Mouse (Mus musculus) testis, adult 2 months (tissue): ENCODE measurements around the gene Mpped2. TPM values are rescaled to one million over a fixed set of nuclear protein-coding genes. Genes with fewer than 3 reads are reported as not detected.

Experiments
- H3K27ac ChIP-seq: fragments of 200-500 bp; 2 replicates; pipeline ENCODE4 v1.5.1; 2012; ENCODE audit warnings: low read depth, low read length; ENCODE audit not compliant: control insufficient read depth, insufficient read depth
- H3K27me3 ChIP-seq: fragments of 200-500 bp; 2 replicates; pipeline ENCODE4 v1.6.1; 2012; ENCODE audit warnings: mild to moderate bottlenecking, low read length, moderate library complexity; ENCODE audit not compliant: control insufficient read depth, insufficient read depth
- H3K36me3 ChIP-seq: fragments of 200-500 bp; 2 replicates; pipeline ENCODE4 v1.6.1; 2012; ENCODE audit warnings: mild to moderate bottlenecking, low read length; ENCODE audit not compliant: control insufficient read depth, insufficient read depth
- H3K4me1 ChIP-seq: fragments of 200-500 bp; 2 replicates; pipeline ENCODE4 v1.6.1; 2012; ENCODE audit warnings: low read length; ENCODE audit not compliant: control insufficient read depth, insufficient read depth
- H3K4me3 ChIP-seq: fragments of 200-500 bp; 2 replicates; pipeline ENCODE4 v1.5.1; 2012; ENCODE audit warnings: low read depth, mild to moderate bottlenecking, low read length, moderate library complexity, mixed read lengths; ENCODE audit not compliant: control insufficient read depth
- CTCF ChIP-seq: fragments of 200-500 bp; IDR thresholded peaks from 2 replicates; pipeline ENCODE4 v1.5.1; 2012; ENCODE audit warnings: low read depth, mild to moderate bottlenecking, inconsistent platforms, low read length, moderate library complexity; ENCODE audit not compliant: control insufficient read depth, insufficient read depth, insufficient replicate concordance
- POLR2A ChIP-seq: fragments of 200-500 bp; IDR thresholded peaks from 2 replicates; pipeline ENCODE4 v1.6.1; 2012; ENCODE audit warnings: low read depth, mild to moderate bottlenecking, inconsistent platforms, low read length, moderate library complexity; ENCODE audit not compliant: control insufficient read depth
- polyA plus RNA-seq: library from polyadenylated mRNA; depleted of rRNA; stranded (reverse); fragments of >200 nt; gene quantifications from 2 replicates; pipeline ENCODE4 v1.2.3, GENCODE M21; 2012; rRNA removed

The Mpped2 gene
- polyA plus RNA-seq: 0.61 and 0.88 TPM in 2 replicates

DNA sequence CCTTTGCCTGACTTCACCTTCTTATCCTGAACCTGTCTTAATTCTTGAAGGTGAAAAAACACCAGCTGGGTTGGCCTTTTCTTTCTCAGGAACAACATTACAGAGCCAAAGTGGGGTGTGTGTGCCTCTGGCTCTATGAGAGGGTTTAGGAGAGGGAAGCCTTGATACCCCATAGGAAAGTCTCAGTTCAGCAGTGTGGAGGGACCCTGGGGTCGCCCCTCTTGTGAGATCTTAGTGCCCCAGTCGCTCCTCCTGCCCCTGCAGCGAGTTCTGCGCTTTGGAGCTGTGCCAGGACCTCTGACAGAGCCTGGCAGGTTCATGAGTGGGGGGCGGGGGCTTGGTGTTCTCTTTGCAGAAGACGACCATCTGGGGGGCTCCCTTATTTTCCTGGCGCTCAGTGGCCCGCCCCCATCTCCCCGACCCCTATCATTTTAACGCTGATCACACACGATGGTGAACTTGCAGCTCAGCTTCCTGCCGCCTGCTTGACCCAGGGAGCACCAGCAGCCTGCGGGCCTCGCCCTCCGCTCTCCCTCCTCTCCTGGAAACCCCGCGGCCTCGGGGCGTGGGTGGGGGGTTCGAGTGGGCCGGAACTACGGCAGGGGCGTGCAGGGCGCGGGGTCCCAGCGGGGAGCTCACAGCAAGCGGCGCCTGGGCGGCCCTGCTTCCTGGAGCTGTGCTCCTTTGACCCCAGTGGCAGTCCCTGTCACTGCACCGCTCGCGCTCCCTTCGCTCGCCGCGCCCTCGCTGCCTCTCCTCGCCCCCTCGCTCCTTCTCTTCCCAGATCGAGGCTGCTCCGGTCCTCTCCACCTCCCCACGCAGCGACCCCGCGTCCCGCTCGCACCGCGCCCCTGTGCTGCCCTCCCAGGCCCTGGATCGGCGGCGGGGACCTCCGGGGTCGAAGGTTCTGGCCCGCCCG is at the start of gene Mpped2:
Gene Mpped2 (plus strand): TSS at position 487 of the 919 bp plus-strand sequence.
- no peak for TF ChIP-seq CTCF
- Histone ChIP-seq H3K4me3 (peak within 1 kb of the TSS; percentile 84), H3K4me1 (peaks cover 14% of the 10 kb centered on the region), H3K27me3 (peaks cover 3% of the 10 kb centered on the region; the same call in 1 of the 2 replicates), H3K36me3 (no peaks in the 10 kb centered on the region), H3K27ac (no peak within 1 kb of the TSS)

DNA sequence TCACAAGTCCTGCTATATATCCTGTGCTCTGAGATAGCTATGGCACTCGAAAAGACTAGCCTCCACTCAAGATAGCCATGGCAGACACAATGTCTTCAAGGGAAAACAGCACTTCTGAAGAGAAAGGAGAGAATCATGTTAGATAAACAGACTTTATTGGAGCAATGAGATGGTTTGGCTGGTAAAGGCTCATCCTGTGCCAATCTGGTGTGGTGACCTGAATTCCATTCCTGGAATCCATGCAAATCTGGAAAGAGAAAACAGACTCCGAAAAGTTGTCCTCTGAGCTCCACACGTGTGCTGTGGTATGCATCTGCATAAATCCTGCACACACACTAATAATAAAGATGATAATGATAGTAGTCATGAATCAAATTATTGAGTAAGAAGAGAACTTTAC is 48.3 kb upstream of the Mpped2 start:
- Histone ChIP-seq H3K4me1 (no peaks in the 10 kb centered on the region), H3K36me3 (no peaks in the 10 kb centered on the region), H3K27me3 (no peaks in the 10 kb centered on the region), H3K27ac (no peak overlapping the region), H3K4me3 (no peak overlapping the region)
- TF ChIP-seq CTCF (no peak), POLR2A (no peak)

DNA sequence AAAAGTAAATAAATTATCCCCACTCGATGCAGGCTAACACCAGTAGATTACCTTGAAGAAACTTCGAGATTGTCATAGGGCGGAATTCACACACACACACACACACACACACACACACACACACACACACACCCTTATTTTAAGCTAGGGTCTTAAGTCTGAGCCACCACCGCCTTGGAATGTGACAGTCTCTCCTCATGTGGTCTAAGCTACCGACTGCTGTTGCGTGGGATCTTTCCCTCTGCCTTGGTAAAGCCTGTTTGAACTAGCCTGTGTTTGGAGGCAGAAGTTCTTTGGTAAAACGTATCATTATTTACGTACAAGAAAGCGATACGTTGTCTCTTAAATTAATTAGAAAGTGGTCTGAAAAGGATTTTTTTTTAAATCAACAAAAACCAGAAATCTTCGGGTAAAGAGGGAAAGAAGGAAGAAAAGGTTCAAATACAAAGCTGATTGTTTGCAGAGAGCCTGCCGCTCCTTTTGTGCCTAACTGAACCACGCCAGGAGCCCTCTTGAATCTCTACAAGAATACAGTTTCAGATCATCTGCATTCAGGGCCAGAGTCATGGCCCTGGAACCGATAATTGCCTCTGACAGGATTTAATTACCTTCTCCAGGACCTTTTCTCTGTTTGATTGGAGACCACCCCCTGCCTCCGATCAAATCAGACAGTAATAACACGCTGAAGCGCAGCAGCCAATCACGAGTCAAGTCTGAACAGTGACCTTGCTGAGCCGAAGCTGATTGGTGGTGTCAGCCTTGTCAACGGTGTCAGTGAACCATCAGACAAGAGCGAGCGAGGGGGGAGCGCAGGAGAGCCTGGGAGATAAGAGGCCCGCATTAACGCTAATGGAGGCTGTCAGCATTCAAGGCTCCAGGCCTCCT is 43.1 kb upstream of the Mpped2 start:
- no peaks in the 10 kb centered on the region for H3K36me3 ChIP-seq
- H3K27ac ChIP-seq: no peak overlapping the region
- H3K4me3 ChIP-seq: peak overlapping the region; percentile 57
- TF ChIP-seq CTCF: no peak
- no peak for TF ChIP-seq POLR2A
- H3K4me1 ChIP-seq: no peaks in the 10 kb centered on the region
- no peaks in the 10 kb centered on the region for H3K27me3 ChIP-seq

DNA sequence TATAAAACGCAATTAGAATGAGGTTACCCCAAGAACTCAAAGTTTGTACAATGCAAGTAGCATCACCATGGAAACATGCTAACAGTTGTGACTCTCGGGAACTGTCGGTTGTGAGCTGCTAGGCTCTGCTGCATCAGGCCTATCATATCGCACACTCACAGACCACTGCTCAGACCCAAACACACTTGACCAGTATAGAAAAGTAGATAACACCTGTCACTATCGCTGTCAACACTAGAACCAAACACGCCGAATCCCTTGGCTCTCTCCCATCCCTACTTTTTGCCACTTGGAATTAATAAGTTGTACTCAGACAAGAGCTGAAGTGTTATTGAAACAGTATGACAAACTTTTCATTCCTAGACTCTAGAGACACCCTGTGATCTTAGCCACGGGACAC is 40.9 kb upstream of the Mpped2 start:
- no peaks in the 10 kb centered on the region for H3K4me1 ChIP-seq
- no peak overlapping the region for H3K27ac ChIP-seq
- no peaks in the 10 kb centered on the region for H3K36me3 ChIP-seq
- TF ChIP-seq POLR2A (no peak), CTCF (no peak)
- H3K27me3 ChIP-seq: no peaks in the 10 kb centered on the region
- no peak overlapping the region for H3K4me3 ChIP-seq

DNA sequence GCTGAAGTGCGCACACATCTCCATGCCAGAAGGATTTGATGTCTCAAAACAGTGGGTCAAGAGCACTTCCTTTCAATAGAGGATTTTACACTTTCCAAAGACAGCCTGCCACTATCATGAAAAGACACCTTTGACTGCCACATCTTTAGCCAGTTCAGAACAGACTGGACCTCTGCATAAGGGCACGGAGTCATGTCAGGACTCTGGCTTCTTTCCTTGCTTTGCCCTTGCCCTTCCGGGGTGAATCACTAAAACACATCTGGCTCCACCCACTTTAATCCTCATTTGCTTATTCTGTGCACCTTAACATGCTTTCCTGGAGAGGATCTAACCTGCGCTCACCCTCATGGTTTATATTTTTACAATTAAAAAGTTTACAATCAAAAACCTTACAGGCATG is 40.3 kb upstream of the Mpped2 start:
- H3K27ac ChIP-seq: no peak overlapping the region
- H3K36me3 ChIP-seq: no peaks in the 10 kb centered on the region
- no peak overlapping the region for H3K4me3 ChIP-seq
- peaks cover 2% of the 10 kb centered on the region; the same call in 1 of the 2 replicates for H3K4me1 ChIP-seq
- no peaks in the 10 kb centered on the region for H3K27me3 ChIP-seq
- no peak for TF ChIP-seq CTCF
- TF ChIP-seq POLR2A: no peak

DNA sequence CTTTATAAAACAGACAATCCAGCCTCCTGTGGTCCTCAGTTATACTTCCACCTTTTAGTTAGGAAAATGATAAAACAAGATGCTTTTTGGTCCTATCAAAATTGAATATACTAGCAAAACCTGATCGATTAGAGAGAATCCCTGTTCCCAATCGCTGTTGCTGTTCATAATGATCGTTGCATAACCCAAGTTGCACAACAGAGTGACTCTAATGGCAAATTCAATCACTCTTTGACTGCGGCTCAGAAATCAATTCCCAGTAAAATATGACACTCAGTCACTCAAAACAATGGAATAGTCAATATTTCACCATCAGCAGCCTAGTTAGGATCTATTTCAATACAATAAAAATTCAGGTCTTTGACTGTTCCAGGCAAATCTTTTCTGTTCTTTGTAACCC is 39.8 kb upstream of the Mpped2 start:
- Histone ChIP-seq H3K36me3 (no peaks in the 10 kb centered on the region), H3K4me3 (no peak overlapping the region), H3K4me1 (peaks cover 2% of the 10 kb centered on the region; the same call in 1 of the 2 replicates), H3K27ac (no peak overlapping the region), H3K27me3 (no peaks in the 10 kb centered on the region)
- TF ChIP-seq POLR2A: no peak
- TF ChIP-seq CTCF: no peak

DNA sequence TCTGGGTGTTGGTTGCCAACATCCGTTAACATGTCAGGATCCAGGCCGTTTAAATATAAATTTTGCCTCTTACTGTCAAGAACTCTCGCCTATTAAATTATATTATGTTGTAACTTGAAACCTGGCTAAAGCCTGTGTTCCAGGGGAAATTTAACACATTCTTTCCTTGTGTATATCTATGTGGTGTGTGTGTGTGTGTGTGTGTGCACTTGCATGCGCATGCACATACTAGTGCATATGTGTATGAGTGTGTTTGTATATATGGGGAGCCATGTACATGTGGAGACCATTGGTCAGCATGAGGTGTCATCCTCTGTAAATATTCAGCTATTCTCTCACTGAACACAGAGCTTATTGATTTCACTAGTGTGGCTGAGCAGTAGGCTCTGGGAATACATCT is 37.8 kb upstream of the Mpped2 start:
- Histone ChIP-seq H3K27me3 (no peaks in the 10 kb centered on the region), H3K36me3 (no peaks in the 10 kb centered on the region), H3K4me1 (peaks cover 2% of the 10 kb centered on the region; the same call in 1 of the 2 replicates), H3K4me3 (no peak overlapping the region), H3K27ac (no peak overlapping the region)
- TF ChIP-seq CTCF (no peak), POLR2A (no peak)
